Mouse (Mus musculus): ENCODE measurements around the gene Ltf. TPM values are rescaled to one million over a fixed set of nuclear protein-coding genes. Genes with fewer than 3 reads are reported as not detected.
A peak's percentile ranks its signal among the peaks of the same experiment; 100 is the strongest.

Gene Ltf
- 1 to 10 TPM in 1 of 2 experiments, under 1 TPM in 1; 0.91 to 1.7 TPM for total RNA-seq (2021)

DNA sequence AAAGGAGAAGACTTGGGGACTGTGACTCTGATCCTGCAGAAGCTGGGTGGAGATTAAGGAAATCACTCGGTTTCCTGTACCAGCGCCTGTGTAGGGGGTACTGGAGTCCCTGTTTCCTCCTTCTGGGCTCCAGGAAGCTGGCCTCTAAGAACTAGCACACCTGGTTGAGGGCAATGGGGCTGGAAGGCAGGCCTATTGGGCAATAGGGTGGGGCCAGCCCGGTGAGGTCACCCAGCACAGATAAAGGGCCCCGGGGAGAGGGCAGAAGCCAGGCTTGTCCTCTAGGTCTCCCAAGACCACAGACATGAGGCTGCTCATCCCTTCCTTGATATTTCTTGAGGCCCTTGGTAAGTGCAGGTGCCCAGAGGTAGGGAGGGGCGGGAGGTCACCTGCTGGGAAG is at the start of gene Ltf:
Gene Ltf (plus strand): TSS at position 250 of the 400 bp plus-strand sequence.
- DNase-seq, result no peak
- intact Hi-C loops (cut with DNase I), result no loop called here

- intact Hi-C loops (cut with DNase I), result no loop called here
Observed at GRCm38 (mm10) chr9:110979411-110979810, 39.7 kb upstream of the Ltf start.

DNA sequence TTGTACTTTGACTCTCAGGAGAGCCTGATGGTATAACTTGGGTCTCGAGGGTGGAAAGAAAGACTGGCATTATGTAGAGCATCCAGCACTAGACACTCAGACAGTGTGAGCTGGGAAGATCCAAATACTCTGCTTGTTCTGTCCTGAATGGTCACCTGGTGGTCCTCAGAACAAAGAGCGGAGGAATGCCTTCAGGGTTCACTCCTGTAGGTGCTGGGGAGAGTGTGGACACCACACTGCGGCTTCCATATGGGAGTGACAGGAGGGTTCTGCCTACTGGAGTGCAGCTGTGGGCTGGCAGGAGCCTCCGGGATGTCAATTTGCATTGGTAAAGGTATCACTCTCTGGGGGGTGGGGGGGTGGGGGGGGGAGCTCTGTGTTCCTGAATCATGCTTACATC is 36.7 kb upstream of the Ltf start:
- intact Hi-C loops (cut with DNase I), result no loop called here
- DNase-seq, result no peak

More at GRCm38 (mm10) chr9:110979411-110979810, 39.7 kb upstream of the Ltf start:
- DNase-seq, result no peak

DNA sequence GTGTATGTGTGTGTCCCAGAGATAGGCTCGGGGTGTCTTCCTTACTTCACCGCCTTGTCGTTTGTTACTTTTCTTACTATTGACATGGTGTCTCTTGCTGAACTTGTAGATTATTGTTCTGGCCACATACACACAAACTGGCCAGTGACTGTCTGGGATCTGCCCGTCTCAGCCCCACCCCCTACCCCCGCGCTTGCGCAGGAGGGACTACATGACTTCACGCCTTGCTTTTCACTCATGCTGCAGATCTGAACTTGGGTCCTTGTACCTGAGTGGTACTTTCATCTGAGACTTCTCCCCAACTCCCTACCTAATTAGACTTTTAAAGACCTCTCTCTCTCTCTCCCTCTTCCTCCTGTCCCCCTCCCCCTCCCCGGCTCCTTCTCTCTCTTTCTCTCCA is 35.0 kb upstream of the Ltf start:
- DNase-seq, result no peak
- intact Hi-C loops (cut with DNase I), result no loop called here

DNA sequence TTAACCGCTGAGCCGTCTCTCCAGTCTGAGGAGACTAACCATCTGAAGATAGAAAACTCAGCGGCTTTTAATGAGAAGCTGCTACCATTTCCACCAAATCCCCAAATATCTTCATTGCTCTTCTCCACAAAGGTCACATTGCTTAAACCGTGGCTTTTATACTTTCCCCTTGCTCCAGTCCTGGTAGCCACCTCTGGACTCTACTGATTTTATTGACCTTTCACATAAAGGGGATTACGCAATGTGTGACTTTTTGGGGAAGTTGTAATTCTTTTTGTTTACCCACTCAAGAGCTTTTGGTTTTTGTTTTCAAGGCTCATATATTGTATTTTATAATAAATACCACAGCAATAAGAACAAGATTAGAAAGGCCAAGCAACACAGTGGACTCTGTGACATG is 33.5 kb upstream of the Ltf start:
- no peak for DNase-seq
- intact Hi-C loops (cut with DNase I), result no loop called here

GRCm38 (mm10) chr9:110985951-110986350 is 33.1 kb upstream of the Ltf start:
- no peak for DNase-seq
- intact Hi-C loops (cut with DNase I), result no loop called here

DNA sequence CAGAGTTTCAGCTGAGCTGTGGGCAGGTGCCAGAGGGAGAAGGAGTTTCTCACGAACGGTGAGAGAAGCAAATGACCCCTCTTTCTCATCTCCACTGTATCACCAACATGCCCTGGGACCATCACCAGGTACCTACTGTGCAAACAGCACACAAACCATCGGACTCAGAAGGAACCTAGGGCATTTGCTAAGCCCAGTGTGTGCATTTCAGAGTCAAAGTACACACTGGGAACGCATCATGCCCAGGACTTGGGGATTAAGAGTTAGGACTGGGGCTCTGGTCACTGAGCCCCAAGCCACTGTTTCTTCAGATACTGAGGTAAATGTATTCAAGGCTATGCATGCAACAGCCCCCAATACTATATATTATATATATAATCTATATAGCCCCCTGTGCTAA is 31.7 kb upstream of the Ltf start:
- DNase-seq, result no peak
- intact Hi-C loops (cut with DNase I), result no loop called here

DNA sequence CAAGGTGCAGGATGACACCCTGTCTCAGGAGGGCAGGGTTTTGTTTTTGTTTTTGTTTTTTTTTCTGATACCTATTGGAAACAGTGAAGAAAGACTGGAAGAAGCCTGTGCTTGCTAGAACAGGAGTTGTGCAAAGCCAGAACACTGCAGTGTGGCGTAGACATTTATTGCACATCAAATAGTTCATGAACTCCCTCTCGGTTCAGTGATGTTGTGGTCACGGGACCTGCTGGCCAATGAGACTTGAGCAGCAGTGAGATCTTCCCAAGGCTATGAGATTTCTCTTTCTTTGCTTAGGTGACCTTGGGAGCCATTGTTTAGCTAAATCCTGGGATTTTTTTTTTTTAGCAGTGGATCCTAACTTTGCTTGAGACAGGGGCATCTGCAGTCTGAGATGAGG is 31.0 kb upstream of the Ltf start:
- DNase-seq, result no peak
- intact Hi-C loops (cut with DNase I), result no loop called here

GRCm38 (mm10) chr9:110989141-110989540 is 29.9 kb upstream of the Ltf start:
- no peak for DNase-seq
- intact Hi-C loops (cut with DNase I), result no loop called here

DNA sequence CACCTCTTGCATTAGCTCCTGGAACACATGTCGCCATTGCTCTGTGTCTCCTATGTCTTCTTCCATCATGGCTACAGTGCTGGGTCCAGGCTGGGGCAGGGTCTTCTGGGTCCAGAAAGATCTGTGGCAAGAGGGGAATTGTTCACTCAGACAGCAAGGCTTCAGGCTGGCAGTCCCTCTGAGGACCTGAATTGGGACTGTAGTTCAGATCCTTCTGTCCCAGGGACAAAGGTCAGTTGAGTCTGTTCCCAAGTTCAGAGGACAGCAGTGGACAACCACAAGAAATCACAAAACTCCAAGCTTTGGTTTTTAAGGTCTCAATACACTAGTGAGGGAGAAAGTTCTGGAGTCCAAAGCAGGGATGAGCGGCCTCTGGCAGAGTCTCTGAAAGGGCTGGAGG is 29.5 kb upstream of the Ltf start:
- intact Hi-C loops (cut with DNase I), result no loop called here
- no peak for DNase-seq

DNA sequence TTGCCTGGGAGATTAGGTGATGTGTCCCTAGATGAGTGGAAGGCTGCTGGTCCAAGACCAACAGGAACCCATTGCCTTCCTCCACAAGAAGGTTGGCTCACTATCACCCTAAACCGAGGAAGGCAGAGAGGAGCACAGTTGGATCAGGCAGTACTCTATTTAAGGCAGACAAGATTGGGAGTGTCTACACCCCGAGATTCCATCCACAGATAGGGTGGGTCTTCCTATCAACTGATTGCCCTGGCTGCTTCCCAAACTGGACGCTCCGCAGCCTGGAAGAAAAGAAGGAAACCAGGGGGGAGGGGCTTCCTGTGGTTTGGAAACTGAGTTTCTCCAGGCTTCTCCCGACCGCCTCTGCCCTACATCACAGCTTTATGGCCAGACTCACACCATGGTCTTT is 28.9 kb upstream of the Ltf start, which contains the start of gene Rtp3:
Gene Rtp3 (minus strand): TSS at position 380 of the 400 bp plus-strand sequence.
- intact Hi-C loops (cut with DNase I), result no loop called here
- DNase-seq, result no peak

DNA sequence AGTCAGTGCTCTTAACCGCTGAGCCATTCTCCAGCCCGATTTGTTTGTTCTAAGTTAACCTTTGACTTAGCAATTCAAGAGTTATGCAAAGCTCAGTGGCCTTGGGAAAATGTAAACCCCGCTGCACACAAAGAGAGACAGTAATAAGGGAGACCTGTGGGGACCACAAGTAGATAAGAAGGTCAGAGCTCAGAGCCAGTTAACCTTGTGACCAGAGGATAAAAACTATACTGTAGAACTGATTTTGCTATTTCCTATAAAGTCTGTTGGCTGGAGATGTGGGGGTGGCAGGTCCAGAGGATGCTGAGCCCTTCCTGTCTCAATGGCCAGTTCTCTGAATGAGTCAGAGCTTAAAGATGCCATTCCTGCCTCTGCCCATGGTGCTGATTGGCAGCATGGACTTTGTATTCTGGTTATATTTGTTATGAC is 25.8 kb upstream of the Ltf start:
- DNase-seq, result no peak
- intact Hi-C loops (cut with DNase I), result no loop called here

DNA sequence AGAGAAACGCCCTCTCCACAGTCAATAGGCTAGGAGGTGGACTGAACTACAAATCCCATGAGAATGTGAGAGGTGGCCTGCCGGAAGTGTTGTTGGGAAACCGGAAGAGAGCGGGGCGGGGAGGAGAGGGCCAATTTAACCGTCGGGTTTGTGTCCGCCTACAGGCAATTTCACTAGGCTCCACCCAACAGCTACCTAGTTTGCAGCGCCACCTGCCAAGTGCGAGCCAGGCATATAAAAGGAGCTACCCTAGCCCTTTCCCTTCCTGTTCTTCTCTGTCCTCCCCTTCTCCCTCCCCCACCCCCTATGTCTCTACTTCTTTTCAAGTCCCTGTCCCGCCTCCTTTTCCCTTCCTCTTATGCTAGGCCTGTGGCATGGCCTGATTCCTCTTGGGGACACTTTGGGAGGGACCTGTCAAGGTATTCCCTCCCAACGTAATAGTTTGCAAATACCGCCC is 24.3 kb upstream of the Ltf start:
- peak; percentile 57 for DNase-seq
- intact Hi-C loops (cut with DNase I), result no loop called here

DNA sequence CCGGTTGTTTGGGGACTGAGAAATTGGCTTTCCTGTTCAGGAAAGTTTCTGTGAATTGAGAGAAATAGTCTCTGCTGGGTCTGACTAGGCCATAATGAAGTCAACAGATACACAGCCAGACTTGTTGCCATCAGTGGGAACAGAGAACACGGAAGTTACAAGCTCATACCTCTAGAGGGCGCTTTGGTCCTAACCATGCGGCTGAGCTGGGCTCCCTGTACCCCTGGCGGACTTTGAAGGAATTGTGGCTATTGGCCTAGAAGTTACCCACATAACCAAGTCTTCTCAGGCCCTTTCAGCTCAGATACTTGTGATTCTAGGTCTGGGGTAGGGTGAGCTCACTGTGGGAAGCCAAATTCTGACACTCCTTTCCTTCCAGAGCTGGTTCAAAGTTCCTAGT is 21.8 kb upstream of the Ltf start:
- DNase-seq, result peak; percentile 66
- intact Hi-C loops (cut with DNase I), result no loop called here

GRCm38 (mm10) chr9:110999056-110999455 is 20.0 kb upstream of the Ltf start:
- intact Hi-C loops (cut with DNase I), result no loop called here

DNA sequence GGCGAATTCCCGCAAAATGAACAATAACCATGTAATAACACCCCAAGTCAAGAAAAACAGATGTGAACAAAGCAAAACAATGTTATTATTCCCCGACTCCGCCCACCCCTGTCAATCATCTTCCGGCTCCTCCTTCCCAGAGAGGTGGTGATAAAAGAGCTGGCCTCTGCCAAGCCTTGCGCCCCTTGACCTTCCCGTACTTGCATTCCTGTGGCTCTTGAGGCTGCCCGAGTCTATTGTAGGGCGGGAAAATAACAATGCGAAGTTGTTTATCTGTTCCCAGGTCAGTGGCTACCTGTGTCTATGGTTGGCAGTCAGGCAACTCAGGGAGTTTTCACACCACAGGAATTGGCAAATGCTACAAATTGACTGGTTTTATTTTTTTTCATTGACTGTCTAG is 19.2 kb upstream of the Ltf start:
- no peak for DNase-seq
- intact Hi-C loops (cut with DNase I), result no loop called here

More at GRCm38 (mm10) chr9:110999056-110999455, 20.0 kb upstream of the Ltf start:
- DNase-seq, result no peak

DNA sequence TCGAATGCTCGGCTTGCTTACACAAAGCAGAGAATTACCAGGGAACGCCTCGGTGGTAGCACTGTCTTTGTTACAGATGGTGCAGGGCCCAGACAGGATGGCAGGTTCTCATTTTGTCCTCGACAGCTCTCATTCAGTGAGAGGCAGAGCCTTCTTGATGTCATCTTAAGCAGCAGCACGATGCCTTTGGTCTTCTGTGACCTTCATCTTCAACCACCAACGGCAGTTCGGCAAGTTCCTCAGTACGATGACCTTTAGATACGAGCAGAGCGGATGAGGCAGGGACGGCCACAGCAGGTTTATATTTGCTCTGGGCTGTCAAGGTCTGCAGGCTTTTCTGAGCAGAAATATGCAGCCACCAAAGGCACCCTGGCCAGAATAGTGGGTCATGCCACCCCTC is 17.4 kb upstream of the Ltf start:
- DNase-seq, result no peak
- intact Hi-C loops (cut with DNase I), result no loop called here

GRCm38 (mm10) chr9:111003279-111003678 is 15.8 kb upstream of the Ltf start:
- DNase-seq, result no peak
- intact Hi-C loops (cut with DNase I), result no loop called here

DNA sequence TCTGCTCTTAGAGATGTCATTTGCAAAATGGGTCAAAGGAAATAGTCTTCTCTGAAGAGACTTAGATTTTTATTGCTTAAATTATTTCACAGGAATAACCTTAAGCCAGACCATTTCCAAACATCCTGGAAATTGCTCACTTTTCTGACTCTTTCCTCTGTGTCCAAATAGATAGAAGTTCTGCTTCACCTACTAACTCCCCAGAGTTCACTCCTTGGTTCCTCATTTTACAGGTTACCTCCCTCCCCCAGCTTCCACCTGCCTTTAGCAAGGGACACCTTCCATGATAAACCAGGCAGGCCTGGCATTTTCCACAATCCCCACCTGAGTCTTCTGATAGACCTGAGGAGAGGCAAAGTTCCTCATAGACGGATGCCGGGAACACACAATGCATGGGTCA is 12.5 kb upstream of the Ltf start:
- DNase-seq, result no peak
- intact Hi-C loops (cut with DNase I), result no loop called here

GRCm38 (mm10) chr9:111009763-111010162 is 9.3 kb upstream of the Ltf start:
- intact Hi-C loops (cut with DNase I), result no loop called here
- DNase-seq, result no peak

DNA sequence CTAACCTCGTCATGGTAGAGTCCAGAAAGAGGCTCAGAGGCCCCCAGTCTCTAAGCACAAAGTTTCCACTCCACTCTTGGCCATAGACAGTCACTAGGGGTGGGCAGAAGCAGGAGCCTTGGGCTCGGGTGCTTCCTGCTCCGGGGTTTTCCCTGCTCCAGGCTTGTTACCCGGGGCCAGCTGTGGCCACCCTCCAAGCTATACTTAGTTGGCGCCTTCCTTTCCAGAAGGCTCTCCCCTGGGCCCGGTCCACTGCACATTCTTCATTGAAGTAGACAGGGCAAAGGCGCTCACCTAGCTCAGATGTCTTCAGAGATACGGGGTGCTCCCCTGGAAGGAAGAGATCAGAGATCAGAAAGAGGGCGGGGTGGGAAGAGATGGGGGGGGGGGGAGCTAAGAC is 7.5 kb upstream of the Ltf start:
- no peak for DNase-seq
- intact Hi-C loops (cut with DNase I), result no loop called here

DNA sequence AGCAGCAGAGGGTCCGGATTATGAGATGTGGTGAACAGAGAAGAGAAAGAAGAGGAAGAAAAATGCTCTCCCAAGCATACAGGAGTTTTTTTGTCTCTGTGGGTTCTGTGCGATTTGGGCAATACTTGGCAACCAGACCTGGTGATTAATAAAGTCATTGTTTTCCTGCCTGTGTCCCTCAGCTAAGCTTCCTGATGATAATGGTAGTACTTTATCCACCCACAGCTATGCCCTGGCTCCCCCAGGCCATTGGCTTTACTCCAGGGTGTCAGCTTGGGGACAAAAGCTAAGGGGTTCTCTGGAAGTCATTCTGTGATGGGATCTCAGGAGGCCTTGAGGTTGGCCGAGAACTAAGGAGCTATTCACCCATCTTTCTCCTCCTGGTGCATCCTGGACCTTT is 7.0 kb upstream of the Ltf start:
- intact Hi-C loops (cut with DNase I), result no loop called here
- no peak for DNase-seq

- intact Hi-C loops (cut with DNase I), result no loop called here
- no peak for DNase-seq
Observed at GRCm38 (mm10) chr9:111015658-111016057, 3.4 kb upstream of the Ltf start.

- no peak for DNase-seq
- intact Hi-C loops (cut with DNase I), result no loop called here
Observed at GRCm38 (mm10) chr9:111026791-111027190, 7.7 kb downstream of the Ltf start.
